Mouse (Mus musculus) lung, adult 2 months (tissue): ENCODE data around the gene Brca2.

Experiments used
- CTCF ChIP-seq: fragments of 200-500 bp; IDR thresholded peaks from 2 replicates; pipeline ENCODE4 v1.5.1; 2011; ENCODE audit warnings: mild to moderate bottlenecking, low read length, control low read depth; ENCODE audit not compliant: insufficient read depth
- POLR2A ChIP-seq: fragments of 200-500 bp; IDR thresholded peaks from 2 replicates; pipeline ENCODE4 v1.6.1; 2011; ENCODE audit warnings: low read depth, mild to moderate bottlenecking, control low read depth, low read length, borderline replicate concordance; ENCODE audit errors: extremely low read depth

GRCm38 (mm10) chr5:150543184-150543583 lies 20.8 kb downstream of the Brca2 start:
- TF ChIP-seq CTCF = no peak
- TF ChIP-seq POLR2A = no peak
